Mouse (Mus musculus): ENCODE results near the gene Dnajc13.

Gene Dnajc13

GRCm38 (mm10) chr9:104254408-104255180 lies 8.1 kb downstream of the Dnajc13 start:
- peak; percentile 51 for DNase-seq

DNA sequence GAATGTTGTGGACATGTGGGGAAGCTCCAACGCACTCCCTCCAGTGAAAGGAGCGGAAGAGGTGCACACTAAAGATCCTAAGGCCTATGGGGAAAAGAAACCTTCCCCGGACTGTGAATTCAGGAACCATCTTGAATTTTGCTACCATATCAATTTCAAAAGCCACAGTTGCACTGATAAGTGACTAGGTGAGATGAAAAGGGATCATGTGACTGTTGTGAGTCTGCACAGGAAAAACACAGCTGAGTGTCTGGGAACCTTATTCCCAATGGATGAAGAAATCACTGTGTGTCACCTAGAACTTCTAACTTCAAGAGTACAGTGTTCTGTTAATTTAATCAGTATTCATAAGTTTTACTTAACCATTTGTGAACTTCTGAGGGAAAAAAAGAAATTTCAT lies 10.1 kb downstream of the Dnajc13 start:
- DNase-seq: no peak

- no peak for DNase-seq
Observed at GRCm38 (mm10) chr9:104251687-104252086, 11.0 kb downstream of the Dnajc13 start.

DNA sequence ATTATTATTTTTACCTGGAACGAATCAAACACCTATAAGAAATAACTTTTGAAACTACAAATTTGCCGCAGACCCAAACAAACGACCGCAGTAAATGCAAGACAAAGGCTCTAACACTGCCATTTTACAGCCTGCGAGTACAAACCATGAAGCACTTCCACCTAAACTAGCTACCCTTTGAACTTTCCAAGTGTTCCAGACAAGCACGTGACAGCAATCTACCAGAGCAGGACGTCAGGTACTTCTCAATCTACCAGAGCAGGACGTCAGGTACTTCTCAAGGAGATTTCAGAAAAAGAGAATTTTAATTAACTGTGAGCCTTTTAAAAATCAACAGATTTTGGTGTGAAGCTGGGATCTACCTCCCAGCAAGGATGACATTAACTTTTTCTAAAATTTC lies 11.6 kb downstream of the Dnajc13 start:
- no peak for DNase-seq

GRCm38 (mm10) chr9:104247307-104247987 lies 15.3 kb downstream of the Dnajc13 start:
- DNase-seq: no peak

- no peak for DNase-seq
Observed at GRCm38 (mm10) chr9:104243799-104244466, 18.8 kb downstream of the Dnajc13 start.

DNA sequence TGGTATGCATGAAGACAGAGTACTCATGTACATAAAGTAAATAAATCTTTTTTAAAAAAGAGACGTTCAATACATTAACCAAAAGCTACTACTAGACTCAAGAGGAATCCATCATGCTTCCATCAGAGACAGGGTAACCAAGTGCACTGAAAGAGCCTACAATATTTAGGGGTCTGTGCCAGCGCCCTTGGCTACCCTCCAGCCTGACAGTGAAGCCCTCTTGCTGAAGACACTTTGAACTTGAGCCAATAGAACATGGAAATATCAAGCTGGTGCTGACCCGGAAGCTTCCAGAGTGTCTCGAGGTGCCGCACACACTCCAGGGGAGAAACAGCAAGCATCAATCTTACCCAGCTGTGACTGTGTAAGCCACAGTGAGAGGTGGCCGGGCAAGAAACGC lies 22.6 kb downstream of the Dnajc13 start:
- no peak for DNase-seq

- DNase-seq: no peak
Observed at GRCm38 (mm10) chr9:104239076-104239475, 23.7 kb downstream of the Dnajc13 start.

DNA sequence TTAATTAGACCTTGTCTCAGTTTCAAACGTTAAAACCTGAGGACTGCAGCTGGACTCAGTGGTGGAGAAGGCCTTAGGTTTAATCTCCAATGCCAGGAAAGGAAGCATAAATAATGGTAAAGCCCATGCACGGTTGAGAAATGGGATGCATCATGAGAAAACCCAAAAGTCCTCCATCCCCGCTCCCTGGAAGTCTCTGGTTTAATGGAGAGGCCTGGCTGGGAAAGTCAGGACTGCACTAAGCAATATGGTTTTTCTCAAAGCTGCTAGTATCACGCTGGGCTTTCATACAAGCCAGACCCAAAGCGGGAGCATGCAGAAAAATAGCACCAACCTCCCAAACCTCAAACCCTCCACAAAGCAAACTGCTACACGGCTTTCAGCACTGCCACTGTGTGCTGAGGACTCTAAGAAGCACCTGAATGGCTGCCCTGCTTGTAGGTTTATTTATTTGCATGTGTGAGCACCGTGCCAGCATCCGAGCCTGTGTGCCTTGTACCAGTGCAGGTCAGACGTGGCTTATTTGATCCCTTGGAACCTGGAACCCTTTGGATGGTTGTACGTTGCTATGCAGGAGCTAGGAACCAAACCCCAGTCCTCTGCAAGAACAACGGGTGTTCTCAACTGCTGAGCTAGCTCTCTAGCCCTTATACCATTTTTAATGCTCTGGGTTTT lies 26.3 kb downstream of the Dnajc13 start:
- DNase-seq: no peak

DNA sequence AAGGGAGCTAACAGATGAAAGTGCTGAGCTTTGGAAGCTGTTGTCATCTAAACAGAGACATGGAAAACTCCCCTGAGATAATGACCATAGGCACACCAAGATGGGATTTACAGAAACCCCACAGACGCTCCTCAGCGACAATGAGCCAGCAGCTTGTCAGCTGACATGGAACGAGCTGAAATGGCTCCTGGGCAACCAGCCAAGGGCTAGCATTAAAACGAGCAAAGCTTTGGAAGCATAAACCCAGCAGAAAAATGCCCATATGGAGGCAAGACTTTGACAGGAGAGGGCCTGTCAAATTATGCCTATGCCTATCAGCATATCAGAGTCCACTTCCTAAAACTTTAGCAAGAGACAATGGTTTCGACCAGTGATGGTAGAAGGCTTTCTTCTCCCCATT lies 27.0 kb downstream of the Dnajc13 start:
- peak; percentile 12 for DNase-seq

GRCm38 (mm10) chr9:104233815-104234214 lies 28.9 kb downstream of the Dnajc13 start:
- DNase-seq: no peak

DNA sequence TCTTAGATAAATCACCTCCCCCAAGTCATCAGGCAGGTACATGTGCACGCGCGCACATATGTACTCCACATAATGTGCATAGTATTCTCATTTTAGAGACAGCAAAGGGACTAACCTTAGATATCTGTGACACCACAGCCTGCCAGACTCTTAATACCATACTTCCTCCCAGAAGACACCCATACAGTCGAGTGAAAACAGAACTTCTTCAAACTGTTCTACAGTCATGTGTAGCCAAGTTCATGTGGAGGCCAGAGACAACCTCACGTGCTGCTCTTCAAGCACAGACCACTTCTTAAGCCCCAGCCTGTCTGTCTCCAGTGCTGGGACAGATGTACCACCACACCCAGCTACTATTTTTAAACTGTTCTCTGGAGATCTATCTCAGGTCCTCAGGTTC lies 29.7 kb downstream of the Dnajc13 start:
- DNase-seq: no peak

GRCm38 (mm10) chr9:104232004-104232403 lies 30.7 kb downstream of the Dnajc13 start:
- no peak for DNase-seq

DNA sequence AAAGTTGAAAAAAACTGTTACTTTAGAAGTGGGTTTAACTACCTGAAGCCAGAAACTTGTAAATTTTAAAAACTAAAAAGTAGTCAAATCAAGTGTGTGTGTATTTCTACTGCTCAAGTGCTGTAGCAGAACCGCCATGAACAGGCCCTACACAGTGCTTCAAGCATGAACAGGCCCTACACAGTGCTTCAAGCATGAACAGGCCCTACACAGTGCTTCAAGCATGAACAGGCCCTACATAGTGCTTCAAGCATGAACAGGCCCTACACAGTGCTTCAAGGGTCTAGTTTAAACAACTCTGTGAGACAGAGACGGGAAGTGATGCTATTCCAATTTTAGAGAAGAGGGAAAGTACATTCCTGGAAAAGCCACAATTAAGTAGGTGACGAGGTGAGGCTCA lies 51.3 kb downstream of the Dnajc13 start:
- no peak for DNase-seq

DNA sequence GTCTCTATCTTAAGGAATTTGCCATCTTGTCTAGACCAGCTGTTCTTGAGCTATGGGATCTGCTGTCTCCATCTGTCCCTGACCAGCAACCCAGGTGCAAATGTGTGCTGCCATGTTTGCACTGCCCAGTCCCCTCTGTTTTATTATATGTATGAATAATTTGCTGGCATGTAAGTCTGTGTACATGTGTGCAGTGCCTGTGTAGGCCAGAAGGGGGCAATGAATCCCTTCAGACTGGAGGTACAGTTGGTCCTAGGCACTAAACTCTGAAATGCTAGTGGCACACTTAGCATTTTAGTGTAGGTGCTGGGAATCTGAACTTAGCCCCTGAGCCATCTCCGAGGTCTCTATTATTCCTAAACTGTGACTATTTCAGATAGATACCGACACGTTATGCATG lies 58.9 kb downstream of the Dnajc13 start:
- peak; percentile 32 for DNase-seq

- DNase-seq: no peak
Observed at GRCm38 (mm10) chr9:104194528-104194927, 68.2 kb downstream of the Dnajc13 start.

DNA sequence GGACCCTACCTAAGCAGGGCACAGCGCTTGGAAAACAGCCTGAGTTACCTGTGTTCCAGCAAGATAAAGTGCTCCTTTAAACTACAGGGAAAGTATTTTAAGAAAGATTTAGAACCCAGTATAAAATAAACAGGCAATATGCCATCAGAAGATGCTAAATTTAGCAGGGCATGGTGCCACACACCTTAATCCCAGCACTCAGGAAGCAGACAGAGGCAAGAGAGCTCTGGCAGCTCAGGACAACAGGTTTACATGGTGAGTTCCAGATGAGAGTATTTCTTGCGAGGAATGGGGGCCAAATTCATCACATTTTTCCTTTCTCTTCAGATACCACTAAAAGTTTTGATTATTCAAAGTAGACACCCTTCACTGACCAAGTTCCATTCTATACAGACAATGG lies 68.8 kb downstream of the Dnajc13 start:
- DNase-seq: no peak

DNA sequence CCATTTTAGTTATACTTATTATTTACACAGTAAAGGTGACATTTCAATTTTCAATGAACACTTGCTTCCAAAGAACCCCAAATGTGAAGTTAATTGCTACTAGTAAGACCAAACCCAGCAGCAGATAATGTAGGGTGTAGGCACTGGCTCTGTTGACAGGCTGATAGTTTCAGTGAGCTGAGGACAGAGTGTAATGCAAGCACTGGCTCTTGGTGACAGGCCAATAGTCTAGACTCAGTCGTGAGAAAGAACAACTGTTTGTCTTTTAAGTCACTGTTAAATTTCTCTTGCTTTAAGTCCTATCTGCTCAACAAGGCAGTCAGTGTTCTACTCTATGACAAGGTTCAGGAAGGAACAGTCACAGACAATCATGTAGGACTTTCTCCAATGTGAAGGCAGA lies 69.4 kb downstream of the Dnajc13 start:
- no peak for DNase-seq

GRCm38 (mm10) chr9:104192513-104192912 lies 70.2 kb downstream of the Dnajc13 start:
- no peak for DNase-seq

DNA sequence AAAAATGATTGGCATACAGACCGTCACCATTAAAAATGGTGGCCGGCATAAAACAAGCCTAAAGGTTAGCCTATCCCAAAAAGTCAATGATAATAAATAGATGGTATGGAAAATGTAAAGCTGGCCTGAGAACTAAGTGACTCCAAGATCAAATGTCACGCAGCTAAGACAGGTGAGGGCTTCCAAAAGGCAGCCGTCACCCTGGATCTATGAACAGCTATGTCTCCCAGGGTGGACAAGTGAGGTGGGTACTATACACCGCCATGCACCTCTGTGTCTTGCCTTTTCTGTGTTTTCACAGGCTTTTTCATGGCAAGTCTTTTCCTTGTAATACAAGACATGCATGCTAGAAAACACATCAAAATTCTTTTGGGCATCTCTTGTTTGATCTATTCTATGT lies 73.1 kb downstream of the Dnajc13 start:
- no peak for DNase-seq

DNA sequence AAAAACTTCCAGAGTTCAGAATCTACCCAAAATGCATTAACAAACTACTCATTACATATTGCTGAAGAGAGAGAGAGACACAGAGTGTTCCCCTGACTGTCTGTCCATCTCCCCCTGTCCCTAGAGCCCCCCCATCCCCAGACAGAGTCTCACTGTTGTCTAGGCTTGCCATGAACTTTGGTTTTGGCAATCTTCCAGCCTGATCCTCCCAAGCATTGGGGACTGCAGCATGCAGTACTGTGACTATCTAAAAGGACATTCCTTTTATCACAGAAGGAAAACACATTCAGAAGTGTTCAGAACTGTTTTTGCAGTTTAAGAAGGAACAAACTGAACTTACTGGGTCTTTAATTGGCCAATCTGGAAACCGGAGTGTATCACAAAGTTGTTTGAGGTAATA lies 74.0 kb downstream of the Dnajc13 start:
- no peak for DNase-seq

DNA sequence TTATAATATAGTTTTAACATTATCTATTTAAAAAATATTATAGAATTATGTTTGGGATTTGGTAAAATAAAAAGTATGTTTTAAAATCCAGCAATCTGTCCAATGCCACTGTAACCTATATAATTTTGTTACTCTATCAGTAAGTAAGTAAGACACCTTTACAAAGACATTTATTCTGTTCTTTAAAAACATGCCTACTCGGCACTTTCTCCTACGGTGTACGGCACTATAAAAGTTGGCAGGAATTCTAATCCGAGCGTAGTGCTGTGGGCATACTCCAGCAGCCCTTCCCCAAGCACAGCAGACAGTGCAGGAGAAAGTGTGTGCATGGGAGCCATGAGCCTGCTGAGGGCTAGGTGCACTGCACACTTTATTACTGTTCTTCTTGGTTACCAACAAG lies 75.7 kb downstream of the Dnajc13 start:
- no peak for DNase-seq

DNA sequence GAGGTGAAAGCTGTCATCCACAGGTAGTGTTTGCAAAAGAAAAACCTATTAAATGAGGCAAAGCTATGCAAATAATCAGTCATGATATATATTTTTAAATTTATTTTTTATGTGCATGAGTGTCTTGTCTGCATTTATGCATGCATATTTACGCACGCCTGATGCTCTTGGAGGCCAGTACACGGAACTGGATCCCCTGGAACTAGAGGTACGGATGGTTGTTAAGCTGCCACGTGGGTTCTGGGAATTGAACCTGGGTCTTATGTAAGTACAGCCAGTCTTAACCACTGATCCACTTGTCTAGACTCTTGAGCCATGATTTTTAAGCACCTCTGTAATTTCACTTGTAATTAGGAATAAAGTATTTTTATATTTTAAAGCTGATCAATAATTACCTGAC lies 79.5 kb downstream of the Dnajc13 start:
- DNase-seq: no peak

Measured in right cerebral cortex, adult 18-20 months (tissue).